Mouse (Mus musculus): ENCODE measurements at regions not wholly inside any gene's neighbourhood (a gene's known extent, or its start where the extent isn't known, plus 50 kb on each side); places are given as distances from the start of the nearest gene placed in this dataset.

DNA sequence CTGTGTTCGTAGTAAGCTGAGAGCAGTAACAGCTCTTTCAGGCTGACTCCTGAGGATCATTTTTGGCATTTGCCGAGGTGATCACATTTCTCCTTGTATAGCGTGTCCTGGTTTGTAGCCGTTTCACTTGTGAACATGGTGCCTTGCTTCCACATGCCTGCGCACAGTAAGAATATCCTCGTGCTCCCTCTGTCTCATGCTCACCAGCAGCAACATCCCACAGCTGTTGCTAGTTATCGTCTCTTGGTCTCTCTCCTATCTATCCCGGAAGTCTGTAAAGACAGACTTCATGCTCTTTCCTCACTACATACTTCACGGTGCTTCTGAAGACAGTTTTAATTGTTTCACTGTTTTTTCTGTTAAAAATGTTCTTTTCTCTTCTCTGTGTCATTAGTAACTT lies 331.7 kb upstream of the Tmc3 start:
- no peaks in the 10 kb centered on the region for H3K9me3 ChIP-seq (replicated peaks; ENCODE audit: control insufficient read depth, low read length)
- no peak overlapping the region for H3K27ac ChIP-seq (replicated peaks; ENCODE audit: low read depth, low read length)
- H3K36me3 ChIP-seq (replicated peaks; ENCODE audit: control insufficient read depth, insufficient read depth, low read depth, low read length): no peaks in the 10 kb centered on the region
- H3K4me2 ChIP-seq (ENCODE audit: low read depth, low read length): no peak overlapping the region
- H3K4me1 ChIP-seq (ENCODE audit: control insufficient read depth, insufficient read depth, low read length): no peaks in the 10 kb centered on the region
- ATAC-seq (replicated peaks; ENCODE audit: insufficient number of reproducible peaks, low FRiP score, low TSS enrichment, low read depth) (no peak), DNase-seq (ENCODE audit: low spot score) (peak; percentile 38)
- H3K27me3 ChIP-seq (ENCODE audit: control insufficient read depth, insufficient read depth, low read length): no peaks in the 10 kb centered on the region
- WGBS: 63% methylated on average over 9 of the region's 9 CpGs
- no peak overlapping the region for H3K4me3 ChIP-seq (ENCODE audit: low read depth, low read length)
- no peak overlapping the region for H3K9ac ChIP-seq (replicated peaks; ENCODE audit: low read length)

DNA sequence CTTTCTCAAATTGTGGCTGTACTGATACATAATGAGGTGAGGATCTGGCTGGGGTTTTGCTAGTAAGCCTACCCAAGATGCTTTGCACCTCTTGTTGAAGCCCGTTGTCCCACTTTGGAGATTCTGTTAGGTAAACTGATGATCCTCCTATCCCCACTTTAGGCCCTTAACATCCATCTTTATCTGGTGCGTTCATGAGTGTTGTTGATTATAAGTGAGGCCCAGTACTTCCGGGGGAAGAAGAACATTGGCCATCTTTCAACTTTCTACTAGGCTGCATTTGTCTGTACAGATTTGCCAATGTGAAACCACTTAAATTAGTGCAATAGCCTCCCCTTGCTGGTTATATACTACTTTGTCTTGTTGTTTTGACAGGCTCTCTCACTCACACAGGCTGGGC lies 331.3 kb upstream of the Tmc3 start:
- WGBS: 95% methylated on average over 3 of the region's 3 CpGs
- Histone ChIP-seq H3K27me3 (ENCODE audit: control insufficient read depth, insufficient read depth, low read length) (no peaks in the 10 kb centered on the region), H3K36me3 (replicated peaks; ENCODE audit: control insufficient read depth, insufficient read depth, low read depth, low read length) (no peaks in the 10 kb centered on the region), H3K27ac (replicated peaks; ENCODE audit: low read depth, low read length) (no peak overlapping the region), H3K4me3 (ENCODE audit: low read depth, low read length) (no peak overlapping the region), H3K4me2 (ENCODE audit: low read depth, low read length) (no peak overlapping the region), H3K4me1 (ENCODE audit: control insufficient read depth, insufficient read depth, low read length) (no peaks in the 10 kb centered on the region), H3K9ac (replicated peaks; ENCODE audit: low read length) (no peak overlapping the region), H3K9me3 (replicated peaks; ENCODE audit: control insufficient read depth, low read length) (no peaks in the 10 kb centered on the region)
- ATAC-seq (replicated peaks; ENCODE audit: insufficient number of reproducible peaks, low FRiP score, low TSS enrichment, low read depth) (no peak), DNase-seq (ENCODE audit: low spot score) (no peak)

DNA sequence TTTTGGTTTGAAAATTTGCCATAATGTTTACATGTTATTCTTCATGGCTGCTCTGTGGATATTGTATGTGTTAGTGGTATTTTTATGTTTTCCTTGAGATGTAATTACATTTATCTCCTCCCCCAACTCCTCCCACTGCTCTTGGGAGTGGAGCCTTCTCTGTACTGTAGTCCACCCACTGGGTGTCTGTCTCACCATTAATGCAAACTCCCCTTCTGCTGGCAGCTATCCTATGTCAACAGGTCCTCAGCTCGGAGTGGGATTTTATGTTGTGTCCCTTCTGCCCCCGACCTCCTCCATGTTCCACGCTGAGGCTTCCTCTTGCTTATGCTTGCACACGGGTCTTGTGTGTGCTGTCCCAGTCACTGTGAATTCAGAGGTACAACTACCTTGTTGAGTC lies 330.3 kb upstream of the Tmc3 start:
- Histone ChIP-seq H3K4me1 (ENCODE audit: control insufficient read depth, insufficient read depth, low read length) (no peaks in the 10 kb centered on the region), H3K4me3 (ENCODE audit: low read depth, low read length) (no peak overlapping the region), H3K4me2 (ENCODE audit: low read depth, low read length) (no peak overlapping the region), H3K36me3 (replicated peaks; ENCODE audit: control insufficient read depth, insufficient read depth, low read depth, low read length) (no peaks in the 10 kb centered on the region), H3K9ac (replicated peaks; ENCODE audit: low read length) (no peak overlapping the region), H3K27ac (replicated peaks; ENCODE audit: low read depth, low read length) (no peak overlapping the region), H3K27me3 (ENCODE audit: control insufficient read depth, insufficient read depth, low read length) (no peaks in the 10 kb centered on the region), H3K9me3 (replicated peaks; ENCODE audit: control insufficient read depth, low read length) (no peaks in the 10 kb centered on the region)
- no peak for DNase-seq (ENCODE audit: low spot score)
- 89% methylated on average over 4 of the region's 4 CpGs for WGBS
- ATAC-seq (replicated peaks; ENCODE audit: insufficient number of reproducible peaks, low FRiP score, low TSS enrichment, low read depth): no peak

DNA sequence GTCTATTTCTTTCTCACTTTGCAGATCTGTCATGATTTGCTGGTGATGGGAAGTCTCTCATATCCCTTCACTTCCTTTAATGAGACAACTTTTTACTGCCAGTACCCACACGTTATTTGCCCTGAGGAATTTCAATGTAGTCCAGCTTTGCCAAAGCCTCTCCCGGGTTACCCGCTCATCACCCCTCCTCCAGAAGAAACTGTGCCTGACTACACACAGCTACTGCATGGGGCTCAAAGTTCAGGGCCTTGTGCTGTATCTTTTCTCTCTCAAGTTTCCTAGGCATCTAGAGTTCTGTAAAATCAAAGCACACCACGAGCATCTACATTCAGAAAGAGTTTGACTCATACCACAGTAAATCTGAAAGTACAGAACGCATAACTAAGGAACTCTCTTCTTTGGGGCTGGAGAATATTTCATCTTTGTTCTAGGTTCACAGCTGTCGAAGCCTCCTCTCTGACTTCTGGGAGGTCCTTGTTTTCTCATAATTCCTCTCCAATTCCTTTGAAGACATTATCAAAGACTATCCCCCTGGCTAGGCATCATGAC lies 328.4 kb upstream of the Tmc3 start:
- no peaks in the 10 kb centered on the region for H3K27me3 ChIP-seq (ENCODE audit: control insufficient read depth, insufficient read depth, low read length)
- H3K4me2 ChIP-seq (ENCODE audit: low read depth, low read length): no peak overlapping the region
- no peak for ATAC-seq (replicated peaks; ENCODE audit: insufficient number of reproducible peaks, low FRiP score, low TSS enrichment, low read depth)
- 79% methylated on average over 6 of the region's 6 CpGs for WGBS
- H3K4me3 ChIP-seq (ENCODE audit: low read depth, low read length): no peak overlapping the region
- no peak overlapping the region for H3K9ac ChIP-seq (replicated peaks; ENCODE audit: low read length)
- no peaks in the 10 kb centered on the region for H3K36me3 ChIP-seq (replicated peaks; ENCODE audit: control insufficient read depth, insufficient read depth, low read depth, low read length)
- DNase-seq (ENCODE audit: low spot score): no peak
- no peaks in the 10 kb centered on the region for H3K9me3 ChIP-seq (replicated peaks; ENCODE audit: control insufficient read depth, low read length)
- H3K27ac ChIP-seq (replicated peaks; ENCODE audit: low read depth, low read length): no peak overlapping the region
- H3K4me1 ChIP-seq (ENCODE audit: control insufficient read depth, insufficient read depth, low read length): no peaks in the 10 kb centered on the region

DNA sequence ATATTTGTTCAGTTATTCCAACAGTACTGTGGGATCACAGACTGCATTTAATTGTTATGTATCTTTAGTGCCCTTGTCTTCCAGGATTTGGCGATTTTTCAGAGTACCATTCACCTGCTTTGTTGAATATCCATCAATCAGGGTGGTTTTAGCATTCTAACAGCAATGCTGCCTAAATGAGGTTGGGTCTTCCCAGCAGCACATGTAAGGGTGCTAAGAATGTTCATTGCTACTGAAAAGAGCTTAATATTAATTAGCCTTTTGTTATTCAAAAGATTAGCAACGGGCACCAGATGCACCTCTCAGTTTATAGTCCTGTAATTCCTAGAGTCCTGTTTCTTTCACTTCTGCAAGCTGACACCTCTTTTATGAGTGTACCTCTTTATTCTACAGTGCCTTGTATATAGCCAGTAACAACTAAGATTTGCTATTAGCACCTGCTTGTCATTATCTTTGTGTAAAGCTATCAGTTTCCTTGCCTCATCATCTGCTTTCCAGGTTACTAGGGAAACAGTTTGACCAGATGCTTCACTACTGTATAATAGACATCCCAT lies 326.3 kb upstream of the Tmc3 start:
- H3K9me3 ChIP-seq (replicated peaks; ENCODE audit: control insufficient read depth, low read length): no peaks in the 10 kb centered on the region
- H3K4me3 ChIP-seq (ENCODE audit: low read depth, low read length): no peak overlapping the region
- WGBS: 72% methylated on average over 2 of the region's 2 CpGs
- H3K4me2 ChIP-seq (ENCODE audit: low read depth, low read length): no peak overlapping the region
- H3K9ac ChIP-seq (replicated peaks; ENCODE audit: low read length): no peak overlapping the region
- no peak overlapping the region for H3K27ac ChIP-seq (replicated peaks; ENCODE audit: low read depth, low read length)
- H3K27me3 ChIP-seq (ENCODE audit: control insufficient read depth, insufficient read depth, low read length): no peaks in the 10 kb centered on the region
- ATAC-seq (replicated peaks; ENCODE audit: insufficient number of reproducible peaks, low FRiP score, low TSS enrichment, low read depth): no peak
- no peaks in the 10 kb centered on the region for H3K36me3 ChIP-seq (replicated peaks; ENCODE audit: control insufficient read depth, insufficient read depth, low read depth, low read length)
- DNase-seq (ENCODE audit: low spot score): no peak
- H3K4me1 ChIP-seq (ENCODE audit: control insufficient read depth, insufficient read depth, low read length): no peaks in the 10 kb centered on the region

DNA sequence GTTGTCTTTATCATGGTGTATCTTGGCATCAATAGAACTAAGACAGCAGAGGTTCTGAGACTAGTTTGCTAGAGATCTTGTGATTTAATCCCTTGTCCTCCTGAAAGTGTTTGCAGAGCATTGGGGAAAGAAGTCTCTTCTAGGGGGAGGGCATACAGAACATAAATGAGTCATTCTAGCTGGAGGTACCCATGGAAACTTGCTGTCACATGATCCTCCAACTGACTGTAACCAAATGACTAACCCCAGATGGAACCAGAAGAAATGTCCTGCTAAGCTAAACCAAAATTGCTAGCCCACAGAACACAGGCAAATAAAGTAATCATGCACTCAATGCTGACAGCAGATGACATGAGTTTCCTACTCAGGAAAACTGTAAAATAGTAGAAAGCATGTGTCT lies 323.2 kb upstream of the Tmc3 start:
- Histone ChIP-seq H3K4me2 (ENCODE audit: low read depth, low read length) (no peak overlapping the region), H3K4me3 (ENCODE audit: low read depth, low read length) (no peak overlapping the region), H3K27me3 (ENCODE audit: control insufficient read depth, insufficient read depth, low read length) (no peaks in the 10 kb centered on the region), H3K27ac (replicated peaks; ENCODE audit: low read depth, low read length) (no peak overlapping the region), H3K36me3 (replicated peaks; ENCODE audit: control insufficient read depth, insufficient read depth, low read depth, low read length) (no peaks in the 10 kb centered on the region), H3K9me3 (replicated peaks; ENCODE audit: control insufficient read depth, low read length) (no peaks in the 10 kb centered on the region), H3K9ac (replicated peaks; ENCODE audit: low read length) (no peak overlapping the region), H3K4me1 (ENCODE audit: control insufficient read depth, insufficient read depth, low read length) (no peaks in the 10 kb centered on the region)
- DNase-seq (ENCODE audit: low spot score) (no peak), ATAC-seq (replicated peaks; ENCODE audit: insufficient number of reproducible peaks, low FRiP score, low TSS enrichment, low read depth) (no peak)

DNA sequence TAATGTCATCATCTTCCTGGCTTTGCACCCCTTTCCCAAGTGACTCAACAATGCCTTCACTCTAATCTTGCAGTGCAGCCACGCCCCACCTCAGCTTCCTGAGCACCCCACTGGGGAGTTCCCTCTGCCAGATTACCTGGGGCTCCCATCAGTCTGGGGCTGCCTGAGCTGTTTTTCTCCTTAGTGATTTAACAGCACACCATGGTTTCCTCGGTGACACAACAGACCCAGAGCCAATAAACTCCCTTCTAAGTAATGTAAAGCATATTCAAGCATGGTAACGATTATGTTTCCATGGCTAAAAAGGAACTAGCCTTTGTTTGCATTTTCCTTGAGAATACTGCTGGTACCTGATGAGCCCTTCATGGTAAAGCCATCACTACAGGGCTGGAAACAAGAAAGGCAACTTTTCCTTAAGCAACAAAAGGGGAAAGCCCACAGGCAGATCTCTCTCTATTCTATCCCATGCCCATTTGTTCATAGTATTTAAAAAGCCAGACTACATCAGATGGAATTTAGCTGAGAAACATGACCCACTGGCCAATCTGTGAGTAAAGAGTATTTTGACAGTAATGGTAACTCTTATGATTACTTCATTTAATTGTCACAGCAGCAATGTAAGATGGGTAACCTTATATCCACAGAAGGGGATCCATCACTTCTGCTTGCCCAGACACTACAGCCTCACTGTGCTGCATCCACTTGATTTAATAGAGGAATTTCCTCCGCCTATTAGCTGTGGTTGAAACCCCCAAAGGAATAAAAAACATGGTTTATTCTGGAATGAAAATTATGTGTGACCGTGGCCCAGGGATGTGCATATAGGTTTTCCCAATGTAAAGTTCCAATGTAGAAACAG lies 294.6 kb upstream of the Tmc3 start:
- Histone ChIP-seq H3K4me3 (ENCODE audit: low read depth, low read length) (no peak overlapping the region), H3K4me1 (ENCODE audit: control insufficient read depth, insufficient read depth, low read length) (no peaks in the 10 kb centered on the region)
- peak; percentile 82 for DNase-seq (ENCODE audit: low spot score)

DNA sequence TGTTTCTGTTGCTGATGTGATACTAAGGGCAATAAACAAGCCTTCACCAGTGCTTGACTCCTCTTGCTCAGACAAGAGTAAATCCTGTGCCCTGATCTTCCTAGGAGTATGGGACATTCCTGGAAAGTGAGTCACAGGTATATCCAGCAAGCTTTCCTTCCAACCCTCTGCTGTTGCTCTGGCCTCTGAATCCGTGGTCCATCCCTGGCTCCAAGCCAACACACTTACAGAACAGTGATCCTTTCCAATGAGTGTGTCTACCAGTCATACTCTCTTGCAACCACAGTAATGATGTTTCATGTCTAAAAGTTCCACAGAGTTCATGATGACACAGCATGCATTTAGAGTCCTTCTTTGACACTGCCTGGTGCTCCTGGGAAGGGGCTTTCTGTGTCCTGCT lies 277.6 kb upstream of the Tmc3 start:
- H3K36me3 ChIP-seq (replicated peaks; ENCODE audit: control insufficient read depth, insufficient read depth, low read depth, low read length): no peaks in the 10 kb centered on the region

More for the DNA sequence above, 294.6 kb upstream of the Tmc3 start:
- Histone ChIP-seq H3K36me3 (replicated peaks; ENCODE audit: control insufficient read depth, insufficient read depth, low read depth, low read length) (no peaks in the 10 kb centered on the region), H3K27ac (replicated peaks; ENCODE audit: low read depth, low read length) (peak overlapping the region; percentile 42), H3K9ac (replicated peaks; ENCODE audit: low read length) (no peak overlapping the region), H3K9me3 (replicated peaks; ENCODE audit: control insufficient read depth, low read length) (no peaks in the 10 kb centered on the region), H3K27me3 (ENCODE audit: control insufficient read depth, insufficient read depth, low read length) (no peaks in the 10 kb centered on the region), H3K4me2 (ENCODE audit: low read depth, low read length) (no peak overlapping the region)
- 28% methylated on average over 5 of the region's 5 CpGs for WGBS
- peak; percentile 79; the same call in 1 of the 2 replicates for ATAC-seq (replicated peaks; ENCODE audit: insufficient number of reproducible peaks, low FRiP score, low TSS enrichment, low read depth)

More for the DNA sequence above, 277.6 kb upstream of the Tmc3 start:
- H3K27me3 ChIP-seq (ENCODE audit: control insufficient read depth, insufficient read depth, low read length): no peaks in the 10 kb centered on the region
- H3K4me3 ChIP-seq (ENCODE audit: low read depth, low read length): no peak overlapping the region
- H3K4me1 ChIP-seq (ENCODE audit: control insufficient read depth, insufficient read depth, low read length): no peaks in the 10 kb centered on the region
- H3K27ac ChIP-seq (replicated peaks; ENCODE audit: low read depth, low read length): no peak overlapping the region
- no peaks in the 10 kb centered on the region for H3K9me3 ChIP-seq (replicated peaks; ENCODE audit: control insufficient read depth, low read length)
- DNase-seq (ENCODE audit: low spot score) (no peak), ATAC-seq (replicated peaks; ENCODE audit: insufficient number of reproducible peaks, low FRiP score, low TSS enrichment, low read depth) (no peak)
- WGBS: 79% methylated on average over 1 of the region's 1 CpGs
- no peak overlapping the region for H3K9ac ChIP-seq (replicated peaks; ENCODE audit: low read length)
- H3K4me2 ChIP-seq (ENCODE audit: low read depth, low read length): no peak overlapping the region

All from embryonic facial prominence, embryonic 11.5 days (tissue).